Mouse (Mus musculus): ENCODE data around the gene Psmb5.

DNA sequence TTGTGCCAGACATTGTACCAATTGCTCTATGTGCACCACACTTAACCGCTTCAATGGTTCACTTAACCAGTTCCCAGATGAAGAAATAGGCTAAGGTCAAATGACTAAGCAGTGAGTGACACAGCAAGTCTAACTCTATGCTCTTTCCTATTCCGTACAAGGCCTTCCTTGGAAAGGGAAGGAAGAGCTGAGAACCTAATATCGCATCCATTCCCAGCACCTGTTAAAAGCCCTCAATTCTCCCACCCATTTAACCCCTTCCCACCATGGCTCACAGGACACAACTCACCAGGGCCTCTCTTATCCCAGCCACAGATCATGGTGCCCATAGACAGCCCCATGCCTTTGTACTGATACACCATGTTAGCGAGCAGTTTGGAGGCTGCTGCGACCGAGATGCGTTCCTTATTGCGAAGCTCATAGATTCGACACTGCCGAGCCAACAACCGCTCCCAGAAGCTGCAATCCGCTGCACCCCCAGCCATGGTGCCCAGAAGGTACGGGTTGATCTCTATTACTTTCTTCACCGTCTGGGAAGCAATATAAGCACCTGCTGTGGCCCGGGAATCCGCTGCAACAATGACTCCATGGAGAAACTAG lies 1.5 kb downstream of the Psmb5 start:
- TF ChIP-seq EP300 (IDR thresholded peaks at IDR 0.05; ENCODE audit: low read depth) = no peak
- no peak for TF ChIP-seq CTCF (IDR thresholded peaks at IDR 0.05; ENCODE audit: low read depth)
